Mouse (Mus musculus): ENCODE measurements around the gene Zdhhc8. TPM values are rescaled to one million over a fixed set of nuclear protein-coding genes. Genes with fewer than 3 reads are reported as not detected.
A peak's percentile ranks its signal among the peaks of the same experiment; 100 is the strongest.

Gene Zdhhc8
- 10 to 100 TPM; 26.4 to 29.6 TPM for total RNA-seq (2021)
- long read RNA-seq, experiment 1, full-length matches to known transcripts = 15 of 33 reads
- long read RNA-seq, experiment 1, partial matches to known transcripts = 8 of 33 reads
- long read RNA-seq, experiment 1, other reads (novel, unspliced or antisense) = 10 of 33 reads
- long read RNA-seq, experiment 2, full-length matches to known transcripts = 11 of 31 reads
- long read RNA-seq, experiment 2, partial matches to known transcripts = 9 of 31 reads
- long read RNA-seq, experiment 2, other reads (novel, unspliced or antisense) = 11 of 31 reads

GRCm38 (mm10) chr16:18234671-18235388 lies at the start of gene Zdhhc8:
Gene Zdhhc8 (minus strand): TSS chr16:18235136.
- peak; percentile 82 to 88 for DNase-seq
- intact Hi-C loops (cut with DNase I) = no loop called here

- no peak for DNase-seq
- intact Hi-C loops (cut with DNase I) = no loop called here
Measured at GRCm38 (mm10) chr16:18275166-18275565, 40.2 kb upstream of the Zdhhc8 start.

GRCm38 (mm10) chr16:18268182-18268581 lies 33.2 kb upstream of the Zdhhc8 start:
- intact Hi-C loops (cut with DNase I) = no loop called here
- no peak for DNase-seq

GRCm38 (mm10) chr16:18265024-18265423 lies 30.1 kb upstream of the Zdhhc8 start:
- no peak for DNase-seq
- intact Hi-C loops (cut with DNase I) = no loop called here

- intact Hi-C loops (cut with DNase I) = no loop called here
- no peak for DNase-seq
Measured at GRCm38 (mm10) chr16:18258221-18258620, 23.3 kb upstream of the Zdhhc8 start, which contains the start of gene Gm49776. Gene Gm49776 (minus strand): TSS chr16:18258321.

GRCm38 (mm10) chr16:18253866-18254265 lies 18.9 kb upstream of the Zdhhc8 start:
- intact Hi-C loops (cut with DNase I) = no loop called here
- DNase-seq = no peak

GRCm38 (mm10) chr16:18252736-18253135 lies 17.8 kb upstream of the Zdhhc8 start:
- no peak for DNase-seq
- intact Hi-C loops (cut with DNase I) = no loop called here

- DNase-seq = no peak
- intact Hi-C loops (cut with DNase I) = no loop called here
Measured at GRCm38 (mm10) chr16:18250828-18251790, 16.2 kb upstream of the Zdhhc8 start.

- intact Hi-C loops (cut with DNase I) = no loop called here
- DNase-seq = no peak
Measured at GRCm38 (mm10) chr16:18250231-18250630, 15.3 kb upstream of the Zdhhc8 start.

- intact Hi-C loops (cut with DNase I) = loop anchor here (2.0 kb wide), 1 partner anchor 37 kb away; no protein-coding TSS in a partner anchor
- peak; percentile 43 to 53 for DNase-seq
Measured at GRCm38 (mm10) chr16:18249364-18249967, 14.5 kb upstream of the Zdhhc8 start.

- DNase-seq = peak; percentile 99
- intact Hi-C loops (cut with DNase I) = loop anchor here (2.0 kb wide), 1 partner anchor 38 kb away; no protein-coding TSS in a partner anchor
Measured at GRCm38 (mm10) chr16:18248433-18249363, 13.8 kb upstream of the Zdhhc8 start, which contains the start of the genes Trmt2a and Ranbp1. Gene Trmt2a (plus strand): TSS chr16:18248679. Gene Ranbp1 (minus strand): TSS chr16:18248732.

GRCm38 (mm10) chr16:18247521-18248399 lies 12.8 kb upstream of the Zdhhc8 start:
- intact Hi-C loops (cut with DNase I) = loop anchor here (2.0 kb wide), 1 partner anchor 39 kb away; no protein-coding TSS in a partner anchor
- no peak for DNase-seq

GRCm38 (mm10) chr16:18241581-18241980 lies 6.6 kb upstream of the Zdhhc8 start:
- intact Hi-C loops (cut with DNase I) = no loop called here
- DNase-seq = no peak

- intact Hi-C loops (cut with DNase I) = no loop called here
Measured at GRCm38 (mm10) chr16:18236676-18237501, 2.0 kb upstream of the Zdhhc8 start.

GRCm38 (mm10) chr16:18235389-18236065 lies 591 bp upstream of the Zdhhc8 start:
- DNase-seq = peak; percentile 74 to 75
- intact Hi-C loops (cut with DNase I) = no loop called here

More at GRCm38 (mm10) chr16:18236676-18237501, 2.0 kb upstream of the Zdhhc8 start:
- no peak for DNase-seq

GRCm38 (mm10) chr16:18233919-18234670 lies 841 bp downstream of the Zdhhc8 start:
- intact Hi-C loops (cut with DNase I) = no loop called here
- DNase-seq = no peak
